Mouse (Mus musculus) mouse trophoblast stem cell (cell line): ENCODE results near the gene Glt28d2.
"Not testable (repeated sequence)": the region's sequence is repeated elsewhere in the genome, so short reads cannot be mapped to it uniquely, and the experiment has no call there.

Experiments used
- in situ Hi-C, 2 experiments: fragments of 300-500 bp; cut with MseI, MboI; formaldehyde crosslinking; loops; 2 replicates in 1 of 2; 3 replicates in 1 of 2; pipeline ENCODE4 v1.15.1; 2025

The Glt28d2 gene

DNA sequence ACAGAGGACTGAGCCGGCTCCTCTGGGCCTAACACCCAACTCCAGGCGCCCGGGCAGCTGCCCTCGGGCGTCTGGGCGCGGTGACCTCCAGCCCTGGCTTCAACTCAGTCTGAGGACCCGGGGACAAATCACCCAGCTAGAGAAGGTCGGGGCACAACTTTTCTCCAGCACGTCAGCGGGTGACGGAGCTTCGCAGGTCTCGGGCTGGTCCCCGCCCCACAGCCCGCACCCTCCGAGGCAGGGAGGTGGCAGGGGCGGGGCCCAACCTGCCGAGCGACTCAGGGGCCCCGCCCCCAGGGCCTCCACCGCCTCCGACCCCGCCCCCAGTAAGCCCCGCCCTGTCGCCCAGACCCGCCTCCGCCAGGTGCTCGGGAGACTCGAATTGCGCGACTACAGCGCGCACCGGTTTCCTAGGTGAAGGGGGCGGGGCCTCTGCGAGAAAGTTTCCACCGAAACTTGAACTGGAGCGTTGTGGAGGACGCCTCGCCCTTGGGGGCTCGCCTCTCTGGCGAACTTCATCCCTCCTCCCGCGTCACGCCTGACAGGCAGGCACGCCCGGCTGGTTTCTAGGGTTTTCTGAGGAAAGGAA is at the start of gene Glt28d2, which contains the start of gene Gm37240:
Gene Glt28d2, minus strand, starts transcription at position 278 of the 589 bp plus-strand sequence.
Gene Gm37240, minus strand, starts transcription at position 280 of the 589 bp plus-strand sequence.
- in situ Hi-C loops = no loop called here

DNA sequence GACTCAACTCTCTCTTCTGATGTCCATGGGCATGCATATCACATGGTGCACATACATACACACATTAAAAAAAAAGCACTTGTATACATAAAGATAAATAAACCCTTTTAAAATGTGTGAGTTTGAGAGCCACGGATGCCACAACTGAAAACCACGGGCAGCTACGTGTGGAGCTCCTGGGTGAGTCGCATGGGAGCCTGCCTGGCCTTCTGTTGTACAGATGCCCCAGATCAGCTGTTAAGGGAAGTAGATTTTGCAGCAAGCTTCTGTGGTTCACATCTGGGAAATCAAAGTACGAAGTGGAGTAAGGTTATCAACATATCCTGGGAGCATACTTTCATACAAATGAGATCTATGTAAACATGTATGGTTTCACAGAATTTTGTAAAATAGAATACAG is 46.3 kb upstream of the Glt28d2 start:
- in situ Hi-C loops = no loop called here

DNA sequence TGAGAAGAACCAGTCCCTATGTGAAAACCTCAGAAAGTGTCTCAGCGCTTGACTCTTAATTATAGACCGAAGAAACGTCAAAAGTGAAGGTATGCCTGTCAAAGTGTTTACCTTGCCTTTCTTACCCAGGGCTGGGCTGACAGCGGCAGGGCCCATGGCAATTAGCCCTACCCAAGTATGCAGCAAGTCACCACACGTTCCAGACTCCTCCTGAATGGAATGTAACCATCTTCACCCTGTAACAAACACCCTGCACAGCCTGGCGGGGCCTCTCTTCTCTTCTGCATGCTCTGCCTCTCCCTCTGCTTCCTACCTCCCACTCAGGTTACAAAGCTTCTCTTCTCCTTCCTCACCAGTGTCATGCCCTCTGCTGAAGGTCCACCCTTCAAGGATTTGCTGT is 44.5 kb upstream of the Glt28d2 start:
- in situ Hi-C loops = no loop called here

DNA sequence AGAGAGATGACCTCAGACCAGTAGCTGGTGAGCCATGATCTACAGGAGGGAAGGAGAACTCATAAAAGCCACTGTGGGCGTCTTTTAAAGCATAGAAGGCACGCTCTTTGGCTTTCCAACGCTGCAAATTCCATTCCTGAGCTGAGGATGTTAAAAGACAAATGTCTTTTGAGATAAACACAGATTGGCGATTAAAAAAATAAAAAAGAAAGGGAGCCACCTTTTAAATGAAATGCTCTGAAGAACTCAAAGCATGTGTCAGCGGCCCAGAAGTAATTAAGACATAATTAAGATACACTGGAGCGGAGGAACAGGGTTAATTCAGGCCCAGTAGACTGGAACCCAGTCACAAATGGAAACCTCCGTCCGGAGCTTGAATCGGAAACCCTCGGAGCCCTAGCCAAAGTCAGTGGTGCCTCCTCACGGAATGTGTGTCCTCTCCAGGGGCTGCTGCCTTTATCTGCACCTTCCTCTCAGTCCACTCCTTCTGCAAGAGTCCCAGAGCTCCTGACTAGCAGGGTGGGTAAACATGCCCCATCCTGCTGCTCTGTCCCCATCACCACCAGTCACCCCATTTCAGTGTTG is 43.4 kb upstream of the Glt28d2 start:
- in situ Hi-C loops = no loop called here

DNA sequence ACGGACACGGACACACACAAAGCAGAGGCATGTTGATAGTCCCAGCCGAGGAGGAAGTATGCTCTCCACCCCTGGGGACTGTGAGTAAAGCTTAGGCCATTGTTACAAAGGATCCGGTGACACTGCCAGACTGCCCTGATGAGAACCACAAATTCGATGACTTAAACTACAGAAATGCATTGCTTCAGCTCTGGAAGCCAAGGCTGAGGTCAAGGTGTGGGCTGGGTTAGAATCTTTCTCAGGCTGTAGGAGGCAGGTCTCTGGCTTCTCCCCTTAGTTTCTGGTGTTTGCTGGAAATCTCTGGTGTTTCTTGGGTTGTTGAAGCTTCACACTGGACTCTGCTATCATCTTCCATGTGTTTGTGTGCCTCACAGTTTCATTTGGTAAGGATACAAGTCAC is 42.4 kb upstream of the Glt28d2 start:
- in situ Hi-C loops = no loop called here

DNA sequence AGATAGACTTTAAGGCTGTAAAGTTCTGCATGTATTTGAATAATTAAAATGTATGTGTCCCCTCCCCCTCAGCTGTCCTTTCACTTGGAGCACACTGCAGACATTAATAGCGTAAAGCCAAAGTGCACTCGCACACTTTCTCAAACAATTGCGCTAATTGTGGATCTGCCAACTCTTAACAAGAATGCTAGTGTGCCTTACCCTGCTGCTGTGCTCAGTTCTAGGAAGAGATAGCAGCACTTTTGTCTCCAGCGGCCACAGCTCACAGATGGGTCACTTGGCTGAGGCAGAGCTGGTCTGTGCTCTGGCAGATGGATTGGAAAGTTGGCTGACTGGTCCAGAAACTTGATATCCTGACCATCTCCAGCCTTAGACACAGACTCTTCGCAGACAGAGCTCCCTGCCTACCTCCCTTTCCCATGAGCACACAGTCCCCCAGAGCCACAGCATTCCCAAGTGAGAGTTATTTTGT is 40.9 kb upstream of the Glt28d2 start:
- in situ Hi-C loops = no loop called here

DNA sequence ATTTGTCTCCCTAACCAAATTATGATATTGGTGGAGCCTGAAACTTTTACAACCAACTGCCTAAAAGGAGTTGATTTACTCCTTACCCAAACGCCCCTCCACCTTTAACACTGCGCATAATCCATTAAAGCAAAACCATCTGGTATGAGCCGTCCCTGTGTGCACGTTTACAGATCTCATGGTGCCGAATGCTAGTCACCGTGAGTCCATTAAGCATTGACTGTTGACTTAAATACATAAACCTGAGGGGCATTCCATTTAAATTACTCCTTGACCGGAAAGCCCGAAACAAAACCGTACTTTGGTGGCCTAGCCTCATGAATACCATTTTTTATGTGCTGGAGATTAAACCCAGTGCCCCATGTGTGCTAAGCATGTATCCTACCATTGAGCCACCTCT is 40.0 kb upstream of the Glt28d2 start:
- in situ Hi-C loops = no loop called here

DNA sequence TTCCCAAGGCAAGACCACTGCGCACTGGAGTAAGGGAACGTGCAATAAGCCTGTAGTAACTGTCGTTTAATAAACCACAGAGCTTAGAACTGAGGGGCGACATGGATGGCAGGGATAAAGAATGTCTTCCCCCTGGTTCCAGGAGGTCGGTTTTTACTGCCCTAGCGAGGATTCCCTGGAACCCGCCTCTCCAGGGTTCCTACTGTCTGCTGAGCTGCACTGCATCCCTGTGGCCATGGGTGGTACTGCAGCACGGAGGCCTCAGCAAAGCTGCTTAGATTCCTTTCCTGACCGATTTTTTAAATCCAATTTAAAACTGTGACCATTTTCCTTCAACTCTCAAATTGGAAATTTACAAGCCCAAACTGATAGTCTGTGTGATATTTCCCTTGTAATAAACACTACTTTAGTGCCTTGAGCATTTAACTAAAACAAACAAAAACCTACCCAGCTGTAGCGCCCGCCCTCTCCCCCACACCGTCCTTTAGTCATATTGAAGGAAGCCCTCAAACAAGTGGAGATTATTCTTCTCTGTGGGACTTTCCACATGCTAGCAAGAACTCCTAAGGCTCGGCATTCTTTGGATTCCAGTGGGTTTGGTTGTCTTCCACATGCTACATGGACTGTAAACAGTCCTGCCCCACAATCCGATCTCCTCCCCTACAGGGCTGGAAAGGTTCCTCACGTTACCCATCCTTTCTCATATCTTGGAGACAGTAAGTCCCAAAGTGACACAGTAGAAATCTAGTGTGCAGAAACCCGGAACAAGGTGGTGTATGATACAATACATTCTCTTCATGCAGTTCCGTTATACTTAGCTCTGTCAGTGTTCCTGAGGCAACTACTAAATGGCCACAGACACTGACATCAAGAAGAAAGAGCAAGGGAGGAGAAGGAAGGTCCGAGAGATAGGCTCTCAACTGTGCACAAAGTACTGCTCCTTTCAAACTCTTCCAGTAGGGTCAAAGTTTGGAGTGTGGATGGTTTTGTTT is 36.9 kb upstream of the Glt28d2 start:
- in situ Hi-C loops = no loop called here

DNA sequence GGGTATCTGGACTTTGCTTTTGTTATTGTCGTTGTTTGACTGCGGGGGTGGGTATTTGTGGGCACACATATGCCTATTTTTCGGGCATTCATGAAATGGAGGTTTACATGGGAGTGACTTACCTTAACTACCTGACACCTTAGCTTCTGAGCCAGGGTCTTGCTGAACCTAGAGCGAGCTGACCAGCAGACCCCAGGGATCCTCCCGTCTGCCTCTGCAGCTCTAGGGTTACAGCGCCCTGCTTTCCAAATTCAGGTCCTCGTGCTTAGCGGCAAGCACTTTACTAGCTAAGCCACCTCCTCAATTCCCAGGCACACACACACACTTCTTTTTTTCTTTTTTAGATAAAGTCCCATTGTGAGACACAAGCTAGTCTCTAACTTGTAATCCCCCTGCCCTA is 36.0 kb upstream of the Glt28d2 start:
- in situ Hi-C loops = no loop called here

DNA sequence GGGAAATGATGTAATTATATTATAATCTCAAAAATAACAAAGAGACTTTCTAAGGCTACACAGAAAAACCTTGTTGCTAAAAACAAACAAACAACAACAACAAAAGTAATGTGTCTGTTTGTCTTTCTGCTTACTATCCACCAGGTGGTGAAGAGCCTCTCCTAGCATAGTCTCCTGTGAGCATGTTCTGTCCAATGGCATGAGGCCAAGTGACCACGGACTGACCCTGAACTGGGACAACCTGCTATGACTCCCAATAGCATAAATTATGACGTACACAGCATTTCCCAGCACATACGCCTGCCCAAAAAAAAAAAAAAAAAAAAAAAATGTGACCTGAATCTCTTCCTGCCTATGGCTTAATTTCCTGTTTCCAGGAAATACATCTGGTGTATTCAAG is 35.0 kb upstream of the Glt28d2 start:
- in situ Hi-C loops = no loop called here

DNA sequence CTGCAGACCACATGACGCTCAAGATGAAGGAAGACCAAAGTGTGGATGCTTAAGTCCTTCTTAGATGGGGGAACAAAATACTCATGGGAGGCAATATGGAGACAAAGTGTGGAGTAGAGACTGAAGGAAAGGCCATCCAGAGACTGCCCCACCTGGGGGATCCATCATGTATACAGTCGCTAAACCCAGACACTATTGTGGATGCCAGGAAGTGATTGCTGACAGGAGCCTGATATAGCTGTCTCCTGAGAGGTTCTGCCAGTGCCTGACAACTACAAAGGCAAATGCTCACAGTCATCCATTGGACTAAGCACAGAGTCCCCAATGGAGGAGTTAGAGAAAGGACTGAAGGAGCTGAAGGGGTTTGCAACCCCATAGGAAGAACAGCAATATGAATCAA is 33.4 kb upstream of the Glt28d2 start:
- in situ Hi-C loops = not testable (repeated sequence)

DNA sequence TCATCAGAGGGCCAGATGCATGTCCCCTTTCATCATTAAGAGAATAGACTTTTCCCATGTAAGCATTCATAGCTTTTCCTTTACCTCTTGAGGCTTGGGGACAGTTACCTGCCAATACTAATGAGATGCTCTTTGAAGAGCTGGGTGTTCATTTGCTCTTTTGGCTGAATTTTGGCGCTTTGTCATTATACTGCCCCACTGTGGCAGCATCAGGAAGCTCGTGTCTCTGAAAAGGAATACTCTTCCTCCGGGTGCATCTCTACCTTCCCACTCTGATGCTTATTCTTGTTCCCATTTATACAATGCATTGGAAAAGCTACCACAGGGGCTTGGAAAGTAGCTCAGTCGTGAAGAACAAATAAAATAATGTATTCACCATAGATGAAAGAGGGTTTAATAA is 30.3 kb upstream of the Glt28d2 start:
- in situ Hi-C loops = loop anchor here (5.0 kb wide), 1 partner anchor 210 kb away; no protein-coding TSS in a partner anchor

DNA sequence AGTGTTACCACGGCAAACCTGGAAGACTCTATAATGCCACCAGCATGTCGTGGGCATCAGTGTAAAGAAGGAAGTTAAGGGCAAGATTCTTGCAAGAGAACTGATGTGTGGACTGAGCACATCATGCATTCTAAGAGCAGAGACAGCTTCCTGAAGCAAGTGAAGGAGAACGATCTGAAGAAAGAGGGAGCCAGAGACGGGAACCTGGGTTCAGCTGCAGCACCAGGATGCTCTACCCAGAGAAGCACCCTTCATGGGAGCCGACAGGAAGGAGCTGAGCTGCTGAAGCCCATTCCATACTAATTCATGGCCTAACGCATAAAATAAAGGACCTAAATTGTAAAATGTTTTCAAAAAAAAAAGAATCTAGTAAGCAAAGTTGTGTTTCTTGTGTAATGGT is 27.5 kb upstream of the Glt28d2 start:
- in situ Hi-C loops = loop anchor here (5.0 kb wide), 1 partner anchor 208 kb away; no protein-coding TSS in a partner anchor

DNA sequence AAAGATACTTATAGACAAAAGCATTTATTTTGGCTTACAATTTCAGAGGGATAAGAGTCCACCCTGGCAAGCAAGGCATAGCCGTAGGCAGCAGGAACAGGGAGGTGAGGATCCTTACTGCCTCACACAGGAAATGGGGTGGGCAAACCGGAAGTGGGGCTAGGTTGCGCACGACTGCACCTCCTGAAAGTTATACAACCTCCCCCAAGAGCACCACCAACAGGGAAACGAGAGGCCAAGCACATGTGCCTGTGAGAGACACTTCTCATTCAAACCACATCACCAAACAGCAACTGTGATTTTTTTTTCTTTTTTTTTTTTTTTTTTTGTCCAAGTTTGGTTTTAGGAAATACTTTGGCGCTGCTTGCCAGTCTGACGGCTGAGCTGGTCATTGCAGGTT is 19.8 kb upstream of the Glt28d2 start:
- in situ Hi-C loops = no loop called here

DNA sequence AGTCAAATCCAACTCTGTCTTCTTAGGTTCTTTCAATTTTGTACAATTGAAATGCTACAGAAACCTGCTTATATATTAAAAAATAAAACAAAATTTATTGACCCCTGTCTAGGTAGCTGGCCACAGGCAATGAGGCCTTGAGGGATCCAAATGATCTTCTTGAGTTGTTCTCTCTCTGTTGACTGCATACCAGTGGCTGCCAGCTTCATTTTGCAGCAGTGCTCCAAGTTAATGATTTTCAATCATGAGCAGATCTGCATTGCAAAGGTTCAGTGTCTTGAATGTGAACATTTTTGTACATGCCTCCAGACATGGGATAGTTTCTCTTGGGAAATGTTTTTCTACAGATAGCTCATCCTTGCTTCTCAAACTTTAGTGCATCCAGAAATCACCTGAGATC is 17.1 kb upstream of the Glt28d2 start:
- in situ Hi-C loops = no loop called here

DNA sequence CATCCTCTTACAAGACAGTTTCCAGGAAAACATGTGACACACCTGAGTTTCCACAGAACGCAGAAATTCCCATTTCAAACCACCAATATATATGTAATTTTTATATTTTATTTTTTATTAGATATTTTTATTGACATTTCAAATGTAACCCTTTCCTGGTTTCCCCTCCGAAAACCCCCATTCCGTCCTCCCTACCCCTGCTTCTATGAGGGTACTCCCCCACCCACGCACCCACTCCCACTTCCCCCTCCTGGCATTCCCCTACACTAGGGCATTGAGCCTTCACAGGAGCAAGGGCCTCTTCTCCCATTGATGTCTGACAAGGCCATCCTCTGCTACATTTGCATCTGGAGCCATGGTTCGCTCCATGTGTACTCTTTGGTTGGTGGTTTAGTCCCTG is 7.7 kb upstream of the Glt28d2 start:
- in situ Hi-C loops = no loop called here

DNA sequence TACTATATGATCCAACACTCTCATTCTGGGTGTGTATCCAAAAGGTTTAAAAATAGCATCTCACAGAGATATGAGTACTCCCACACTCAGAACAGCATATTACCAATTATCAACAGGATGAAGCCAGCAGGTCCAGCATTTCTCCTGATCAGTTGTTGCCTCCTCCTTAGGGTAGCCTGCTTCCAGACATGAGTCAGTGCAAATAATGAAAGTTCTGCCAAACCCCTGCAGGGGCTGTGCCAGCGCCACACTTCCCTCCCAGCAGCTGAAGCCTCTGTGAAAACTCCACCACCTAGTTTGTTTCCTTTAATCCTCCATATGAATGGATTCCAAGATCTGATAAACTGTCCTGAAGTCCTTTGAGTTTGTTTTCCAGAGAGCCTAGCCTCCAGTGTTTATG is 4.3 kb upstream of the Glt28d2 start:
- in situ Hi-C loops = no loop called here

DNA sequence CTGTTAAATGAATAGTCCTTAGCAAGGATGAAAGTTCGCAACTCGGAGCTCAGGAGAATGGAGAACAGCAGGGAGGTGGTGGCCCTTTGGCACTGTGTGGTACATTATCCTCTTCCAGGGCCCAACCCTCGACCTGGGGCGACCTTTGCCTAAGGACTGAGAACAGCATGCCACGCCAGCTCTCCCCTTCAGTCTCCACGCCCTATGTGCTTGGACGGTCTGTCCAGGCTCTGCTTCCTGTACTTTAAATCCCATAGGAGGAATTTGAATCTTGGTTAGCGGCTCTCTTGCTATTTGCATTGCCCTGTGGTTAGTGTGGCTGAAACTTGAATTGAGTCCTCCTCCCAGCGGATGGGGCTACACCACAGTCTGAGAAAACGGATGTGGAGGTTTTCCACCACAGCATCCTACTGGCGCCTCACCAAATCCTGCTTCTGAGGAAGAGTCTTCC is 930 bp upstream of the Glt28d2 start:
- in situ Hi-C loops = no loop called here

DNA sequence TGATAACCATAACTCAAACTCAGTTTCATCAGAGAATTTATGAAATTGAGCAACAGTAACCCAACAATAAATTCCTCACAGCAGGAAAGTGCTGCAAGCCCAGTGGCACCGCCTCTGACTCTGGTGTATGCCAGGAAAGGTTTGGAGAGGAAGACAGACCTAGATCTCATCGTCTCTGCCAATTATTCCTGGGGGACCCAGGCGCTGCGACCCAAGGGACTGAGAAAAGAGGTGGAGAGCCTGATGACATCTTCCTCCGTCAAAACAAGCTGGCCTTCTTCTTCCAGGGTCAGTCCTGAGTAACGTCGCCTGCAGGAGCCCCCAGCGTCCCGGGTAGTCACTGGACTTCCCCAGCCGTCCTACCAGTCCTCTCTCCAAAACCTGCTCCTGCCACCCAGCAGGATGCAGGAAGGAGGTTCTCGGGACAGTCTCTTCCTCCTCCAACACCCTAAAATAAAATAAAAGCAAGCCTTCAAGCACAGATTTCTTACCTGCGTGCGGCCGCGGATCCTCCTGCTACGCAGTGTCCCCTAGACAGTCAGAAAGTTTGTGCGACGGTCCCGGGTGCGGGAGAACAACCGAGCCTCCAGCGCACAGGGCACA is 579 bp downstream of the Glt28d2 start:
- in situ Hi-C loops = no loop called here

DNA sequence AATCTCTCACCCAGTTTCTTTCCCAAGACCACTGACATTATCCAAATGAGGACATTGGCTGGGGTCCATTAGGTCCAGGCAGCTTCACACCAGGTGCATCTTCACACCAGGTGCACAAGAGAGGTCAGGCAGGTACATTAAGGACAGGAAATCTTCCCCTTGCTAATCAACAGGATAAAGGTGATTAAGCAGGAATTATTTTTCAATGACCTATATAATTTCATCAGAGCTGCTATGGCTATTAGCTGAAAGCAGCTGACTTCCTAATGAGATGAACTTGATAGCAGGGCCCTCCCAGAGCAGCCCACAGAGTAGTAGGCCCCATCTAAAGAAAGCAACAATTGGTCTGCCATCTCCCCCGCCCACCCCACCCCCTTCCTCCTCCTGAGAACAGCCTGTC is 1.4 kb downstream of the Glt28d2 start:
- in situ Hi-C loops = no loop called here

DNA sequence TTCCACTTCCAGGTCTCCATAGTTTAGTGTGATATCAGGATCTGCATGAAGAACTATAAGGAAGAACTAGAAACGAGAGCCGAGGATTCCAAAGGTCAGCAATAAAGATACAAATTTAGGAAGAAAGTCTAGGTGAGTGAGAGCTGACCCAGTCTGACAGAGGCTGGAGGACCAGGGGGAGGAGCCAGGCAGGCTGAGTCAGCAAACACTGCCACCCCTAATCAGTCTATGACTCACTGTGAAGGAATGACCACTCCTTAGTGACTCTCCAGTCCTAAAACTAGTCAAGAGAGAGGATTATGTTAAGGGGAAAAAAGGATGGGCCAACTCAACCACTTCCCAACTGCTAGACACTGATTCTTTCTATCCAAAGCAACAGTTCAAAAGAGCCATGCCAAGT is 6.6 kb downstream of the Glt28d2 start:
- in situ Hi-C loops = no loop called here

DNA sequence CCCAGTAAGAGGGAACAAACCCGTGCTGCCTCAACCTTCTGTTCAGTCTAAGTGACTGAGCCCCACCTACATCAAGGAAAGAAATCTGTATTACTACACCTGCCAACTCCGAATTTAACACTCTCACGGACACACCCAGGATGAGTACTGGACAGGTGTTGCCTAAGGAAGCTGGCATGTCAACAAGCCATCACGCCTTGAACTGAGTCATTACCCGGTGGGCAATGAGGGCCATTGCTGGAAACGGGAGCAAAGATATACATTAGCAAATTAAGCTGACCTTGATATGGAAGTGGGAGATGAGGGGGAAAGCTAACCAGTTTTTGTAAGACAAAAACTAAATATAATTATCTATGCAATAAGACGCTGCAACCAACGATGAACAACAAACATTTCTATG is 7.2 kb downstream of the Glt28d2 start:
- in situ Hi-C loops = no loop called here
